Mouse (Mus musculus) heart, adult 2 months (tissue): ENCODE measurements around the gene Cdk19.

ENCODE experiments used
- EP300 ChIP-seq: fragments of 200-500 bp; IDR thresholded peaks from 2 replicates; pipeline ENCODE4 v1.6.1; 2011; ENCODE audit warnings: low read depth, low read length, control low read depth; ENCODE audit not compliant: insufficient read depth
- POLR2A ChIP-seq: fragments of 200-500 bp; IDR thresholded peaks from 2 replicates; pipeline ENCODE4 v1.6.1; 2011; ENCODE audit warnings: mild to moderate bottlenecking, low read depth, low read length, control low read depth; ENCODE audit not compliant: insufficient read depth

- no peak for TF ChIP-seq POLR2A
- no peak for TF ChIP-seq EP300
Measured at GRCm38 (mm10) chr10:40516421-40516820, 177.1 kb downstream of the Cdk19 start.
